Mouse (Mus musculus) megakaryocyte-erythroid progenitor cell, adult 5-6 weeks (primary cell): Measurements from ENCODE around the gene Olfr340. TPM values are rescaled to one million over a fixed set of nuclear protein-coding genes. Genes with fewer than 3 reads are reported as not detected.
"Not testable (repeated sequence)": the region's sequence is repeated elsewhere in the genome, so short reads cannot be mapped to it uniquely, and the experiment has no call there.

ENCODE experiments used
- ATAC-seq: replicated peaks from 2 replicates; pipeline ENCODE4 v1.8.0; 2016; ENCODE audit warnings: mild to moderate bottlenecking, inconsistent platforms; ENCODE audit not compliant: severe bottlenecking, poor library complexity, low FRiP score, low TSS enrichment
- total RNA-seq, 2 experiments: library from RNA; stranded (forward) in 1 of 2; stranded (reverse) in 1 of 2; fragments of 200-1000, 215-1000 nt in 1 of 2; fragments of >200 nt in 1 of 2; fragmentation: Nextera tagmentation in 1 of 2; gene quantifications; 2 replicates each; pipeline ENCODE4 v1.2.3; 2014 to 2017

Olfr340 gene
- not detected in 2 replicates for total RNA-seq (2014; fragmentation: Nextera tagmentation)
- not detected in 2 replicates for total RNA-seq (2017)

DNA sequence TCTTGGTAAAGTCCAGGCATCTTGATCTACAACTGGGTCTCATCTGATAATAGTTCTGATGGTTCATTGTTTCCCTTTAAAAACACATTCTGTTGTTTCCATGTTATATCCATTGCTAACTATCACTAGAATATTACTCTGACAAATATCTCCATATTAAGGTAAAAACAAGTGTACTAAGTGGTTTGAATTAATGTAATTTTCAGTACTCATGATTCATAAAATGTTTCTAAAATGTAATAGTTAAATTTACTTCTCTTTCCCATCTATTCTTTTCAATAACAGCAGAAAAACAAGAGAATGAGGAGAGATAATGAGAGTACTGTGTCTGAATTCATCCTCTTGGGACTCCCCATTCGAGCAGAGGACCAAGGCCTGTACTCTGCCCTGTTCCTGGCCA is at the start of gene Olfr340:
Gene Olfr340, plus strand, starts transcription at position 301 of the 400 bp plus-strand sequence.
- ATAC-seq: no peak

- not testable (repeated sequence) for ATAC-seq
These were observed 37.2 kb upstream of the Olfr340 start for GRCm38 (mm10) chr2:36415174-36415573.

DNA sequence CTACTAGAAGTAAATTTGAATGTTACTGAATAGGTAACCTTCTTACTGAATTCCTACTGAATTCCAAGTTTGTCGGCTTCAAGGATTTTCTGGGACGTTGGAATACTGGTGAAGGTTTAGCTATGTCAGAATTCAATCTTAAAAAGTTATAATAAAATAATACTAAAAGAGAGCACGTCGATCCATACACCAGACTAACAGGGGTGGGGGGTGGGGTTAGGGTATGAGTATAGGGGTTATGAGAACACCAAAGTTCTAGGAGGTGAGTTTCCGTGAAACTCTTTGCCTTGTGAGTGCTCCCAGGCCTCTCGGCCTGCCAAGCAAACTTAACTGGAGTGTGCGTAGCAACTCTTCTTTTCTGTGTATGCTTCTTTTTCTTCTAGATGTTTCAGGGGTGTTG is 36.8 kb upstream of the Olfr340 start:
- not testable (repeated sequence) for ATAC-seq

DNA sequence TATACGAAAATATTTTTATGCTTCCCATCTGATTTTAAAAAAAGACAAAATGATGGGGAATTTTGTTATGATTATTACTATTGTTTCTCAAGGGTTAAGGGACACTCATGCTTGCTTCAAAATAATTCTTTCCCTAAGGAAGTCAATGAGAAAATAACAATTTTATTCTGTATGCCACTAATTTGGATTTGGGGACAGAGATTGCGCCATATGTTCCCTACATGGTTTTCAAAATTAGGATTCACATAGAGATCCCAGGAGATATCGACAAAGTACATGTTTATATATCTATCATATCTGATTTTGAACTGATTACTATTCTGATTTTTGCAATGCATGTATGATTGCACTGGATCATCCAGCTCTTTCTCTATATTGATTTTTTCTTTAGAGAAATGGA is 33.7 kb upstream of the Olfr340 start, which contains the start of gene Olfr339:
Gene Olfr339, plus strand, starts transcription at position 301 of the 400 bp plus-strand sequence.
- ATAC-seq: no peak

- no peak for ATAC-seq
These were observed 21.2 kb downstream of the Olfr340 start for GRCm38 (mm10) chr2:36473634-36474033.

DNA sequence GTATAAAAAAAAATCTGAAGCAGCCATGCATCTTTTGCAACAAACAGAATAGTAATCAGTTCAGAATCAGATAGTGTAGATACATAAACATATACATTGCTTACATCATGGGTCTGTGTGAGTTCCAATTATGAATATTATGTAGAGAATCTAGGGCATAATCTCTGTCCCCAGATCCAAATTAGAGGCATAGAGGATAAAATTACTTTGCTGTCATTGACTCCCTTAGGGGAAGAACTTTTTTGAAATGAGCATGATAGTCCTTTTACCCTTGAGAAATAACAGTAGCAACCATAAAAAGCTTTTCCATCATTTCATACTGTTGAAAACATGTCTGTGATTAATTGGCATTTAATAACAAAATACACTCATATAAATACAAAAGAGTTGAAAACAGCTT is 30.0 kb downstream of the Olfr340 start, which contains the start of gene Olfr341:
Gene Olfr341, minus strand, starts transcription at position 101 of the 400 bp plus-strand sequence.
- no peak for ATAC-seq

Other genes starting within 250 kb of the Olfr340 start
- 1.2 and 8.5 TPM in 2 replicates for gene Ptgs1, start 222.2 kb upstream of the Olfr340 start, total RNA-seq (2014; fragmentation: Nextera tagmentation)
- gene Ptgs1, start 222.2 kb upstream of the Olfr340 start, total RNA-seq (2017): 0.47 and 9.1 TPM in 2 replicates
- not detected in 2 replicates for gene Olfr338, start 79.1 kb upstream of the Olfr340 start, total RNA-seq (2014; fragmentation: Nextera tagmentation)
- not detected in 2 replicates for gene Olfr338, start 79.1 kb upstream of the Olfr340 start, total RNA-seq (2017)
- gene Olfr339, start 33.6 kb upstream of the Olfr340 start, total RNA-seq (2014; fragmentation: Nextera tagmentation): not detected in 2 replicates
- not detected in 2 replicates for gene Olfr339, start 33.6 kb upstream of the Olfr340 start, total RNA-seq (2017)
- not detected in 2 replicates for gene Olfr341, start 29.9 kb downstream of the Olfr340 start, total RNA-seq (2014; fragmentation: Nextera tagmentation)
- gene Olfr341, start 29.9 kb downstream of the Olfr340 start, total RNA-seq (2017): not detected in 2 replicates
- gene Olfr342, start 72.4 kb downstream of the Olfr340 start, total RNA-seq (2014; fragmentation: Nextera tagmentation): not detected in 2 replicates
- not detected in 2 replicates for gene Olfr342, start 72.4 kb downstream of the Olfr340 start, total RNA-seq (2017)
- not detected in 2 replicates for gene Olfr344, start 114.1 kb downstream of the Olfr340 start, total RNA-seq (2014; fragmentation: Nextera tagmentation)
- not detected in 2 replicates for gene Olfr344, start 114.1 kb downstream of the Olfr340 start, total RNA-seq (2017)
- gene Olfr345, start 187.5 kb downstream of the Olfr340 start, total RNA-seq (2014; fragmentation: Nextera tagmentation): not detected in 2 replicates
- not detected in 2 replicates for gene Olfr345, start 187.5 kb downstream of the Olfr340 start, total RNA-seq (2017)
- not detected in 2 replicates for gene Olfr346, start 233.2 kb downstream of the Olfr340 start, total RNA-seq (2014; fragmentation: Nextera tagmentation)
- not detected in 2 replicates for gene Olfr346, start 233.2 kb downstream of the Olfr340 start, total RNA-seq (2017)